Mouse (Mus musculus) cerebellum, adult (tissue): Measurements from ENCODE around the gene Med18.

ENCODE experiments used
- ATAC-seq: cut with Nextera tagmentation; 2 replicates; pipeline ENCODE4 v1.9.2; 2017; ENCODE audit warnings: mild to moderate bottlenecking, moderate library complexity, mixed read lengths; ENCODE audit not compliant: insufficient number of reproducible peaks, low FRiP score, low TSS enrichment

Gene Med18

GRCm38 (mm10) chr4:132463430-132464254 is at the start of gene Med18:
Med18 (minus strand) TSS chr4:132463921.
- ATAC-seq: peak; percentile 85; the same call in 1 of the 2 replicates

- ATAC-seq: no peak
Observed at GRCm38 (mm10) chr4:132512080-132512479, 48.4 kb upstream of the Med18 start.

GRCm38 (mm10) chr4:132510352-132510798 is 46.7 kb upstream of the Med18 start, which contains the start of gene Sesn2:
Sesn2 (minus strand) TSS chr4:132510501.
- ATAC-seq: peak; percentile 96

- peak; percentile 41 for ATAC-seq
Observed at GRCm38 (mm10) chr4:132509621-132510296, 46.0 kb upstream of the Med18 start.

GRCm38 (mm10) chr4:132507210-132507609 is 43.5 kb upstream of the Med18 start:
- ATAC-seq: no peak

- ATAC-seq: no peak
Observed at GRCm38 (mm10) chr4:132506250-132506649, 42.5 kb upstream of the Med18 start.

- ATAC-seq: no peak
Observed at GRCm38 (mm10) chr4:132505800-132506199, 42.1 kb upstream of the Med18 start.

GRCm38 (mm10) chr4:132505034-132505738 is 41.5 kb upstream of the Med18 start:
- ATAC-seq: no peak

- no peak for ATAC-seq
Observed at GRCm38 (mm10) chr4:132503344-132503743, 39.6 kb upstream of the Med18 start.

- ATAC-seq: no peak
Observed at GRCm38 (mm10) chr4:132501639-132502038, 37.9 kb upstream of the Med18 start.

GRCm38 (mm10) chr4:132494271-132494918 is 30.7 kb upstream of the Med18 start:
- ATAC-seq: no peak

- no peak for ATAC-seq
Observed at GRCm38 (mm10) chr4:132492178-132493060, 28.7 kb upstream of the Med18 start.

GRCm38 (mm10) chr4:132491748-132492147 is 28.0 kb upstream of the Med18 start:
- no peak for ATAC-seq

- ATAC-seq: no peak
Observed at GRCm38 (mm10) chr4:132491057-132491456, 27.3 kb upstream of the Med18 start.

- no peak for ATAC-seq
Observed at GRCm38 (mm10) chr4:132490273-132491010, 26.7 kb upstream of the Med18 start.

GRCm38 (mm10) chr4:132488976-132489375 is 25.3 kb upstream of the Med18 start:
- no peak for ATAC-seq

GRCm38 (mm10) chr4:132488521-132488920 is 24.8 kb upstream of the Med18 start:
- no peak for ATAC-seq

GRCm38 (mm10) chr4:132484820-132485219 is 21.1 kb upstream of the Med18 start:
- no peak for ATAC-seq

- ATAC-seq: no peak
Observed at GRCm38 (mm10) chr4:132484231-132484630, 20.5 kb upstream of the Med18 start.
